Mouse (Mus musculus) forebrain, embryonic 14.5 days (tissue): ENCODE data around the gene Rpl15. TPM values are rescaled to one million over a fixed set of nuclear protein-coding genes. Genes with fewer than 3 reads are reported as not detected.

Source experiments
- ATAC-seq: fragments of 200-750 bp; cut with Nextera tagmentation; 2 replicates; pipeline ENCODE4 v1.8.0; 2017; ENCODE audit warnings: mild to moderate bottlenecking, moderate library complexity
- DNase-seq: peaks from one replicate; pipeline ENCODE4 v3.0.0-alpha.2; 2015; ENCODE audit warnings: low spot score
- H3K27ac ChIP-seq: fragments of 300-500 bp; sonication (generic); 2 replicates; pipeline ENCODE4 v1.5.1; 2014; ENCODE audit warnings: low read depth, mild to moderate bottlenecking, control low read depth, low read length, moderate library complexity
- H3K27me3 ChIP-seq: fragments of 300-500 bp; sonication (generic); replicated peaks from 2 replicates; pipeline ENCODE4 v1.6.1; 2014; ENCODE audit warnings: low read length, control low read depth, mixed read lengths; ENCODE audit not compliant: control insufficient read depth, insufficient read depth
- H3K36me3 ChIP-seq: fragments of 300-500 bp; sonication (generic); 2 replicates; pipeline ENCODE4 v1.6.1; 2014; ENCODE audit warnings: low read length, control low read depth; ENCODE audit not compliant: control insufficient read depth, insufficient read depth
- H3K4me1 ChIP-seq: fragments of 300-500 bp; sonication (generic); 2 replicates; pipeline ENCODE4 v1.6.1; 2014; ENCODE audit warnings: antibody characterized with exemption, low read length, control low read depth; ENCODE audit not compliant: control insufficient read depth, insufficient read depth
- H3K4me2 ChIP-seq: fragments of 300-500 bp; sonication (generic); 2 replicates; pipeline ENCODE4 v1.6.1; 2014; ENCODE audit warnings: mild to moderate bottlenecking, control low read depth, low read length
- H3K4me3 ChIP-seq: fragments of 300-500 bp; sonication (generic); 2 replicates; pipeline ENCODE4 v1.5.1; 2014; ENCODE audit warnings: low read depth, low read length, control low read depth
- H3K9ac ChIP-seq: fragments of 300-500 bp; sonication (generic); 2 replicates; pipeline ENCODE4 v1.6.1; 2014; ENCODE audit warnings: mild to moderate bottlenecking, low read length, control low read depth, moderate library complexity
- H3K9me3 ChIP-seq: fragments of 300-500 bp; sonication (generic); replicated peaks from 2 replicates; pipeline ENCODE4 v1.6.1; 2016; ENCODE audit warnings: low read length, control low read depth, mixed read lengths; ENCODE audit not compliant: control insufficient read depth
- WGBS: fragments of 180-500 bp; shearing (Covaris S2); extraction: QIAGEN DNeasy Blood & Tissue Kit; methylation state at CpG from one replicate; pipeline ENCODE4 v1.1.7; 2014; 5-methylcytosine and 5-hydroxymethylcytosine counted together
- polyA plus RNA-seq: library from polyadenylated mRNA; unstranded; fragments of >200 nt; fragmentation: Nextera tagmentation; extraction: Ambion mirVana; gene quantifications from 2 replicates; pipeline ENCODE4 v1.2.1, GENCODE M21; 2014

The Rpl15 gene
- polyA plus RNA-seq, result 374 and 464 TPM in 2 replicates

DNA sequence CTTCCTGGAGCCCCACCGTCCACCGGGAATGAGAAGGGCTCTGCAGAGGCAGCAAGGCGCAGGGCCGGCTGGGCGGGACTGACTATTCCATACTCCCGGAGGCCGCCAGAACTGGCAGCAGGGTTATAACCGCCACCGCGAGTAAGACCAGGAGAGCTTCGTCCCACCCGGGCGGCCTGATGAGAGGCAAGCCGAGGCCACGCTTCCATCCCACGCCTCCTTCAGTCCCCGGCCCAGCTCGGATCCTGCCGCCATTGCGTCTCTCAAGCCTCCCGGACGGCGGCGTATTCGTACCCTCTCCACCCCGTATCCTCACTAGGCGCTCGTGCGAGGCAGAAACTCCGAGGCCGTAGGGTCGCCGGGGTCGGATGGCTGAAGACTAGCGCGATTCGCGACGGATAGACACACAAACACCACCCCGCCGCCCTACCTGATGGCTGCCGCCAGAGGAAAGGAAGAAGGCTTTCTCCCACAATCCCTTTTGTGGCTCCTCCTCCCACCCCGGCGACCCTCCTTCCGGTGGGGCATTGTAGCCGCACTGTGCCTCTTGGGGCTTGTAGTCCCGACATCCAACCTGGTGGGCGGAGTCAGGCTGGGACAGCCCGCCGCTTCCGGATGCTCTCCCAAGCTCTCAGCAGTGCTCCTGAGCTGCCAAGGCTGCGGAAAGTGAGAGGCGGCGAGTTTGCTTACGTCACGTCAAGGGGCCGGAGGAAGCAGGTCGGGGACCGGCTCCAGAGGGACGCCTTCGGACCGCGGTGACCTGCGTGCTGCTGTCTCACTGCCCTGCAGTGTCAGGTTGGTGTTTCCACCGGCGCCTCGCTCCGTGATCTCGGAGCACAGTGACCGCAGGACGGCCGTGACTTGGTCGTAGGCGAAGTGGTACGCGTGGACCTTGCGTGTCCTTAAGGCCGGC lies at the start of gene Rpl15, which contains the start of gene Nkiras1:
TSS of gene Rpl15 (minus strand) at position 863 of the 913 bp plus-strand sequence.
TSS of gene Nkiras1 (plus strand) at position 608 of the 913 bp plus-strand sequence.
- WGBS, result under 1% methylated on average over 76 of the region's 78 CpGs
- Histone ChIP-seq H3K27me3 (no peaks in the 10 kb centered on the region), H3K4me2 (peak within 1 kb of the TSS; percentile 67), H3K4me3 (peak within 1 kb of the TSS; percentile 87), H3K9me3 (no peaks in the 10 kb centered on the region), H3K27ac (peak within 1 kb of the TSS; percentile 80), H3K9ac (peak within 1 kb of the TSS; percentile 99), H3K36me3 (peaks cover 21% of the 10 kb centered on the region), H3K4me1 (peaks cover 14% of the 10 kb centered on the region; the same call in 1 of the 2 replicates)
- DNase-seq (peak; percentile 99), ATAC-seq (peak; percentile 99)

DNA sequence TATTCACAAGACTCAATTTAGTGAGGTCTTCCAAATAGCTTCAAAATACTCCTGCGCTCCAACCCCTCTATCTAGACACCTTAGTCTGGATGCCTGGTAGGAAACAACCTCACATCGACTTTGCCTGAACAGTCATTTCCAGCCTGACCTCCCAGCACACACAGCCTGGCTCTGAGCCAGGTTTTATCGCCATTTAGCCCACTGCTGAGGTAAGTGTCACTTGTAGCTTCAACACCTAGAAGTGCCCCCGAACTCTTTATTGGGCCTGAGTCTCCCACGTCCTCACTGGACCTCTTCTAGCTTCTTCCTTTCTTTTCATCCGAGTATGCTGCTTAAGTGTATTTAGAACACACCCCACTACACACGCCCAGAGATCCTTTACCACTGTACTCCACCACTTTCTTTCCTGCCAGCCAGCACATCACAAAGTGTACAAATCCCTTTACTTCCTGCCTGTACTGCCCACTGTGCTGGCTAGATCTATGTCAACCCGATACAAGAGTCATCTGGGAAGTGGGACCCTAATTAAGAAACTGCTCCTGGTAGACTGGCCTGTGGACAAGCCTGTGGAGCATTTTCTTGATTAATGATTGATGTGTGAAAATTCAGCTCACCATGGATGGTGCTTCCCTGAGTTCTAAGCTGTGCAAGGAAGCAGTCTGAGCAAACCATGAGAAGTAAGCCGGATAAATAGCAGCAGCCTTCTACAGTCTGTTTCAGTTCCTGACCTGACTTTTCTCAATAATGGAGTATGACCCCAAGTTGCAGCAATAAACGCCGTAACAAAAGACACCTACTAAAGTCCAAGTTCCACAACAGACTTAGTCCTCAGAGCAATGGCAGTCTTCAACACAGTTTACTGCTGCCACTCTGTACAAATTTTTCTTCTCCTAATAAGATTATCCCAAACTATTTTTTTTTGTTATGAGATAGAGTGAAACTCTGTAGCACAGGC lies 46.5 kb upstream of the Rpl15 start:
- ATAC-seq (no peak), DNase-seq (no peak)
- 87% methylated on average over 11 of the region's 11 CpGs for WGBS
- H3K9ac ChIP-seq, result no peak overlapping the region
- peaks cover 8% of the 10 kb centered on the region; the same call in 1 of the 2 replicates for H3K36me3 ChIP-seq
- no peak overlapping the region for H3K4me3 ChIP-seq
- no peak overlapping the region for H3K27ac ChIP-seq
- H3K27me3 ChIP-seq, result no peaks in the 10 kb centered on the region
- no peak overlapping the region for H3K4me2 ChIP-seq
- H3K9me3 ChIP-seq, result no peaks in the 10 kb centered on the region
- H3K4me1 ChIP-seq, result no peaks in the 10 kb centered on the region

DNA sequence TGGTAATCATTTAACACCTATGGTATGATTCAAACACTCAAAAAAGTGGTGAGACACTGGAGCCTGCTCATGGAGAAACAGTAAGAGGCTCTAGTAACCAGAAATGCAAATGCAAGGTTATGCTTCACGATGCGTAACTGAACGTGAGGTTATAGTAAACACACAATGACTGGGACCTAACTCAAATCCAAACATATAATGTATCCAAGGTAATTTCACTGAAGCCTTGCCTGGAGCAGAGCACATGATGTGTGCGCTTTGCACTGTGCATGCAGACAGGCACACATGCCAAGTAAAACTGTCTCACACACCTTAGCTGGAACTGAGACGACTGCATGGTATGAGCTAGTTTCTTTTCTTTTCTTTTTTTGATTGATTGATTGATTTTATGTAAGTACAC lies 33.0 kb upstream of the Rpl15 start:
- Histone ChIP-seq H3K9me3 (no peaks in the 10 kb centered on the region), H3K4me1 (no peaks in the 10 kb centered on the region), H3K27ac (no peak overlapping the region), H3K27me3 (no peaks in the 10 kb centered on the region), H3K4me3 (no peak overlapping the region), H3K4me2 (no peak overlapping the region), H3K9ac (no peak overlapping the region), H3K36me3 (0 out of 2 replicates have a peak, but pooled peaks cover under 1% of the 10 kb centered on the region)
- ATAC-seq, result no peak
- WGBS, result 95% methylated on average over 5 of the region's 5 CpGs
- no peak for DNase-seq

DNA sequence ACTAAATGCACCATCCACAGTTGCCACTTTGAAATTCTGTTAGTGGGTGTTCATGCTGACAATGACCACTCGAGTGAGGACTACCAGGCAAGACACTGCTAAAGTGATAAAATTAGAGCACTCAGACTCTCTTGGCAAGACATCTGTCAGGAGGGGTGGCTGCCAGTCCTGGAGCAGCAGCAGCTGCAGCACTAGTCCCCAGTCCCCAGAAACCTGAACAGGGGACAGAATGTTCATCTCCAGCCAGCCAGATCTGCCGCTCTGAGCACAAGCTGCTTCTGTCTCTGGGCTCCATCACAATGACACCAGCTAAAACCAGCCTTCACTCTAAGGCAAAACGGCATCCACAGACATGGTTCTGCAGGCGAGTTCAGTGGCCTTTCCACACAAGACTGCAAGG lies 32.1 kb upstream of the Rpl15 start:
- Histone ChIP-seq H3K4me2 (no peak overlapping the region), H3K36me3 (0 out of 2 replicates have a peak, but pooled peaks cover 6% of the 10 kb centered on the region), H3K27me3 (no peaks in the 10 kb centered on the region), H3K27ac (no peak overlapping the region), H3K9me3 (no peaks in the 10 kb centered on the region), H3K9ac (no peak overlapping the region), H3K4me3 (no peak overlapping the region), H3K4me1 (no peaks in the 10 kb centered on the region)
- ATAC-seq (0 out of 2 replicates have a peak, but pooled peaks have one; percentile 26), DNase-seq (peak; percentile 17)
- 77% methylated on average over 4 of the region's 4 CpGs for WGBS

DNA sequence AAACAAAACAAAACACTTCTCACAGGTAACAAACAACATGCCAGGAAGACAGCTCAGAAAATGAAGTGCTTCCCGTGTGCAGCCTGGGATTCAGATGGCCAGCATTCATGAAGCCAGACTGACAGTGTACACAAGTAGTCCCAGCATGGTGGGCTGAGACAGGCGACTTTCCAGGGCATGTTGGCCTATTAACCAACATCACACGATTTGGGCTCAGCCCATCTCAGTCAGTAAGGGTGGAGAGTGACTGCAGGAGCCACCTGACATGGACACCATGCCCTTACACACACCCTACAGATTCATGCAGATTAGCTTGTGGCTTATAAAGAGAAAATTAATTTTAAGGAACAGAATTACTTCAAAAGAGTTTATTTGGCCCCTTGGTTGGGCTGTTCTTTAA lies 31.6 kb upstream of the Rpl15 start:
- H3K4me2 ChIP-seq, result no peak overlapping the region
- no peaks in the 10 kb centered on the region for H3K9me3 ChIP-seq
- no peaks in the 10 kb centered on the region for H3K27me3 ChIP-seq
- H3K27ac ChIP-seq, result no peak overlapping the region
- no peak overlapping the region for H3K4me3 ChIP-seq
- H3K4me1 ChIP-seq, result no peaks in the 10 kb centered on the region
- WGBS, result 65% methylated on average over 3 of the region's 3 CpGs
- no peak overlapping the region for H3K9ac ChIP-seq
- DNase-seq (no peak), ATAC-seq (no peak)
- H3K36me3 ChIP-seq, result 0 out of 2 replicates have a peak, but pooled peaks cover 6% of the 10 kb centered on the region

DNA sequence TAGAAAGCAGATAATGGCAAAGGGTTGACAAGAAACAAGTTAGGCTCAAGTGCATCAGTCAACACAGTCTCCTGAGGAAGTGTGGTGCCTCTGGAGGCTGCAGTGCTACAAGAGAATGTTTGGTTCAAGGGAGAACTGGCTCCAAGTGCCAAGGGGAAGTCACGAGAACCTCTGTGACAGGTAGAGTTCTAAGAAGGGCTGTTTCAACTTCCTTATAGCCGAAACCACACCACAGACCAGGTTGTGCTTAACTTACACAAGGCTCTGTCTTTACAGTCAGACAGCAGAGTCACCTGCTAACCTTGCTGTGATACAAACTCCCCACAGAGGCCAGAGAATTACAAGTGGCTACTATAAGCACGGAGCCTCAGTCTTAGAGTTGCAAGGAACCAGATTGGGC lies 30.4 kb upstream of the Rpl15 start:
- H3K4me3 ChIP-seq, result no peak overlapping the region
- no peak overlapping the region for H3K9ac ChIP-seq
- WGBS, result 76% methylated on average over 3 of the region's 3 CpGs
- ATAC-seq (no peak), DNase-seq (no peak)
- H3K9me3 ChIP-seq, result no peaks in the 10 kb centered on the region
- H3K4me1 ChIP-seq, result no peaks in the 10 kb centered on the region
- H3K27me3 ChIP-seq, result no peaks in the 10 kb centered on the region
- no peak overlapping the region for H3K27ac ChIP-seq
- H3K36me3 ChIP-seq, result 0 out of 2 replicates have a peak, but pooled peaks cover 6% of the 10 kb centered on the region
- no peak overlapping the region for H3K4me2 ChIP-seq

DNA sequence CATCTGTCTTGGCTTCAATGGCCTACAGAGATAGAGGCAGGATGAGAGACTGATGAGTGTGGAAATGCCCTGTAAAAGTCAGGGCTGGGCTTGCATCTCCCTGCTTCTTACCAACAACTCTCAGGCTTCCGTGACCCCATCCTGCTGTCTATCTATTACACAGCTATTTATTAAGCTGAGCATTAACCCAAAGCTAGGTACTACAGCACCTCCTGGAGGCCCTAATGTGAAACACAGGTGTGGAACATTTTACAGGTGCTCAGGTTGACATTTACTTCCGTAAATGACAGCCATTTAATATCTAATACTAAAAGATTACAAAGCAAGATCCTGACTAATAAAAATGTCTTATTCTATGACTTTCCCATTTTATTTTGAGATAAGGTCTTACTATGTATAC lies 29.5 kb upstream of the Rpl15 start:
- no peak overlapping the region for H3K4me2 ChIP-seq
- 95% methylated on average over 2 of the region's 2 CpGs for WGBS

DNA sequence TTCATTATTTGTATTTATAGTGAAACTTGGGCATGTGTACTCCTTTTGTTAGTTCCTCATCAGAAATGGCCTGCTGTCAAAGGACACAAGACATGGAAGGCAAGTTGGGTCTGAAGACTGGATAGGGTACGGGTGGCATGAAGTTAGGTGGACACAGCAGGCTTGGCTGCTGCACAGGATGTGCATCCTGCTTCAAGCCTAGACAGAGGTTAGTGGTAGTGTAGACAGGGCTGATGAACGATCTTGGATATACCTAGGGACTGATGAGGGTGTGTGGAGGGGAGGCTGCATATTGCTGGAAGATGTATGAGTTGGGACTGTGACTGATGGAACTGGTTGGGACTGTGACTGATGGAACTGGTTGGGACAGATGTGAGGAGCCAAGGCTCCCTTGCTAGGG lies 27.7 kb upstream of the Rpl15 start:
- Histone ChIP-seq H3K4me1 (no peaks in the 10 kb centered on the region), H3K4me2 (no peak overlapping the region), H3K27me3 (no peaks in the 10 kb centered on the region), H3K4me3 (no peak overlapping the region), H3K9me3 (no peaks in the 10 kb centered on the region), H3K36me3 (0 out of 2 replicates have a peak, but pooled peaks cover 6% of the 10 kb centered on the region), H3K27ac (no peak overlapping the region), H3K9ac (no peak overlapping the region)
- WGBS, result 90% methylated on average over 2 of the region's 2 CpGs
- no peak for ATAC-seq
- DNase-seq, result no peak

More for the DNA sequence above, 29.5 kb upstream of the Rpl15 start:
- H3K9ac ChIP-seq, result no peak overlapping the region
- no peak for ATAC-seq
- no peaks in the 10 kb centered on the region for H3K4me1 ChIP-seq
- no peak for DNase-seq
- H3K27ac ChIP-seq, result no peak overlapping the region
- H3K27me3 ChIP-seq, result no peaks in the 10 kb centered on the region
- 0 out of 2 replicates have a peak, but pooled peaks cover 6% of the 10 kb centered on the region for H3K36me3 ChIP-seq
- no peaks in the 10 kb centered on the region for H3K9me3 ChIP-seq
- no peak overlapping the region for H3K4me3 ChIP-seq
